Mouse (Mus musculus) adrenal gland, adult 2 months (tissue): ENCODE measurements around the gene Tfb2m. TPM values are rescaled to one million over a fixed set of nuclear protein-coding genes. Genes with fewer than 3 reads are reported as not detected.

Experiments
- DNase-seq: peaks from one replicate; pipeline ENCODE4 v3.0.0; 2021
- polyA plus RNA-seq: library from polyadenylated mRNA; depleted of rRNA; stranded (reverse); fragments of >200 nt; gene quantifications from 2 replicates; pipeline ENCODE4 v1.2.3, GENCODE M21; 2012
- total RNA-seq, 2 experiments: library from RNA; stranded (reverse); gene quantifications; 2 replicates each; pipeline ENCODE4 v1.2.3; 2021

Tfb2m gene
- total and polyA plus RNA-seq, 3 experiments: 6.0 to 59.7 (median 58.7) TPM

DNA sequence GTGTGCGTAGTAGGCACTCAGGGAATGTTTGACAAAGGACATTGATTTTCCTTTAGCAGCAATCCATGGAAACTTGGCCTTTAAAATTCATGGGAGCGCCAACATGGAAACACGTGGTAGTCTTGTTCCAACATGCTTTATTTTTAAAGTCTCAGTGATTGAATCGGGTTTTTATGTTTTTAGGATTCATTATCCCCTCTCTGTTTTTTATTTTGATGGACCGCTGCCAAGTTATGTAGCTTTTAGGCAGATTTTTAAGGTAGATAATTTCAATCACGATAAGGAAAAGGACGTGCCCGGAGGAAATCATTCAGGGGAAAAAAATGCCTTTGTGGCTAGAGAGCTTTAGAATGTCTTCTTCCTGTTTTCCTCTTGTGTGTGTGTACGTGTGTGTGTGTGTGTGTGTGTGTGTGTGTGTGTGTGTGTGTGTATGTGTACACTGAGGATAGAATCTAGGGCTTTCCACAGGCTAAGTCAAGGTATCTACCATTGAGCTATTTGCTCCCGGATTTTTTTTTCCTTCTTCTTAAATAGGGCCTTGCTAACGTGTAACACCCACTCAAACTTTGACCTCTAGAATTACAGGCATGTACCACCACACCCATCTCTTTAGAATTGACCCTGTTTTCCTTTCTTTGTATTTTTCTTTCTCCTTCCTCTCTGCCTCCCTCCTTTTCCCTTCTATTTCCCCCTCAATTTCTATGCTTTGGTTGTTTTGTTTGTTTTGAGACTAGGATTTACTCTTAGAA, 13.6 kb upstream of the Tfb2m start:
- no peak for DNase-seq

DNA sequence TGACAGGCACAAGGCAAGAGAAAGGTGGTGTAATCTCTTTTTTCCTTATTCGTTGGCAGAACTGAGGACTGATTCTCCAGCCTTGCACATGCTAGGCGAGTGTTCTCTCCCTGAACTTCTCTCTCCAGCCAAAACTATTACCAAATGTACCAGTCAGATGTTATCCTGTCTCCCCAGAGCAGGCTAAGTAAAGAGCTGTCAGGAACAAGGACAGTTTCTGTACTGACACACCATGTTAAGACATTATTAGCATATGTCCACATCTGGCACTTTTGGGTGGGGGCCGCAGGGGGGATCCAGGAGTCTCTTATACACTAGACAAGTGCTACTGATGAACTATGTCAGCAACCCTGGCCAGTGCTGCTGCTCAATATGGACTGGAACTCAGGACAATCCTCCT, 10.9 kb upstream of the Tfb2m start:
- DNase-seq: no peak

DNA sequence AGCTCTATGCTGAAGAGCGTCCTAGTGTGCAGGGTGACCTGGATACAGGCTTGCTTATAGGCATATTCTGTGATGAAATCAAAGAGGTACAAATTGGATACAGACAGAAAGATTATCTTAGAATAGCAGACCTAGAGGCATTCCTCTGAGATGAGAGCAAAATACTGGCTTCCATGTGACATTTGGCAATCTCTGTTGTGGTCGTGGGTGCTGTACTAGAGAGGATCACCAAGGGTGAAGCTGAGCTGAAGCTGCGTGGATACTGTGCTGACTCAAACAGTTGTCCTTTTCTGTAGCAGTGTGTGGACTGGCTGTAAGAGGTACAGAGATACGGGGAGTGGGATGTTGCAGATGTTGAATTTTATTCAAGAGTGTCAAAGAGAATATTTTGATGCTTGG, 7.9 kb upstream of the Tfb2m start:
- DNase-seq: no peak

DNA sequence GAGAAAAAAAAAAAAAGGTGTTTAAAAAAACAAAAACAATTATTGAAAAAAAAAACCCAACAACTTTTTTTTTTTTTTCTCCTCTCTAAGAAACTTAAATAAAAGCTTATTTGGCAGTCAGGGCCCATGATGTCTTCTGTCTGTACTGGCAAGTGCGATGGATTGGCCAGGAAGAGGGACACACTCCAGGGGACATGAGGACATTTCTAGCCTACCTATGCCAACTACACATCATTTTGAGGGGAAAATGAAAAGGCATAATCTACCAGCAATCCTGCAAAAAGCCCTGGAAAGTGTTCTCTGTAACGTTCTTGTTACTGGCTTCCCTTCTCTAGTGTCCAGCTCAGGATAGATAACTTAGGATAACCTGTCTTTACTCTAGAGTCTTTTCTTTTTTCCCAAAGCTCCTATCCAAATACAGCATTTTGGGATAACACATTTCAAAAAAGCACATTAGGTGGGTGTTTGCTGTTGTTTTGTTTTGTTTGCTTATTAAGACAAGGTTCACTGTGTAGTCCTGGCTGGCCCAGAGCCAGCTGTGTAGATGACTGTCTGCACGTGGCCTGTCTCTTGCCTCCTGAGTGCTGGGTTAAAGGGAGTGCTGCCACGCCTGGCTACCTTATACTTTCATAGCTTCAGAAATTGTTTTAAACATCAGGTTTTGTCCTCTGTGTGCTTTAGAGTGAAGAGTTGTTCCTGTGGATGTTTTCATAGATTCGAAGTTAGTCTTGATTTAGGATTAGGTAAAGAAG, 7.3 kb upstream of the Tfb2m start:
- DNase-seq: no peak

DNA sequence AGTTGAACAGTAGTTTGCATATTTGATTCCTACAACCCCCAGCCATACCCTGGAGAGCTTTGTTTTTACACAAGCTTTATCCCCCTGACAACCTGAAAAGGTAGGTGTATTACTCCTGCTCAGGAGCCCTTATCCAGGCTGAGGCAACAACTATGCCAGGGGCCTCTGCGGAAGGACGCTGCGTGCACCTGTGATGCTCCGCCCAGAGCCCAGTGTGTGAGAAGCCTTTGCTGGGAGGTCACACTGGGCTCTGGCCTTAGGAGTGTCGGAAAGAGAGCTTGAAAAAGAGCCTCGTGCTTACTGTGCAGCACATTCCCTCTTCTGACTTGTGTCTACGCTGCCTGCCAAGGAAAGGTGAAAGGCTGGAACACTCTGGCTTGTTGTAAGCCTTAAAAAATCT, 6.7 kb upstream of the Tfb2m start:
- DNase-seq: no peak

DNA sequence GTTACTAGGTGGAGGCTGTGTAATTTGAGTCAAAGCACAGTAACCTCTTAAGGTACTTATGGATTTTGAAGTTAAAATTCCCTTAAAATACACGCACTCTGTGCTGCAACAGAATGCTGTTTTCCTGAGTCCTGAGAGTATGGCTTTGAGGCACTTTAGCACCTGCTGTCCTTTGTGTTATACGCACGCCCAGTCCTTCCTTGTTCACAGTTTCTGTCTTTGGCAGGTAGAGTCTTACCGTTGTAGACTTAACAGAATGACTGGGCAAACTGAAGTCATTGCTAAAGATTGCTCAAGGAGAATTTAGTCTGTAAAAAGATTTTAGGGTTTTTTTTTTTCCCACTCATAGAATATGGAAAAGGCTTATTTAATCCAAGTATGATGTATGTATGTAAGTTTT, 5.9 kb upstream of the Tfb2m start:
- no peak for DNase-seq

DNA sequence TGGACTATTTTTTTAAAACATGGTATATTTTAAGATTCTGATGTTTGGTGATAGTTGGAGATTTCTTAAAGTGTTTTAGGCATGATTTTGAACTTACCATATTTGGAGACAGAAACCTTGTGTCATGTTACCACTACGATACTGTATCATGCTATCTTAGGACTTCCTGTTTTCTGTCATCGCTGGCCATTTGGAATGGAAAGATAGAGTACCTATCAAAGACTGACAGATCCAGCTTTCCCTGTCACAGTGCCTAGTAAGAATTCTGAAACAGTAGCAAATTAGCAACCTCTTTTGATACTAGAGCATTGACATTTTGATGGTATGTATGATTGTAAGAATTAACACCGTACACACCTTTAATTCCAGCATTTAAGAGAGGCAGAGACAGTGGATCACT, 5.3 kb upstream of the Tfb2m start:
- DNase-seq: no peak

DNA sequence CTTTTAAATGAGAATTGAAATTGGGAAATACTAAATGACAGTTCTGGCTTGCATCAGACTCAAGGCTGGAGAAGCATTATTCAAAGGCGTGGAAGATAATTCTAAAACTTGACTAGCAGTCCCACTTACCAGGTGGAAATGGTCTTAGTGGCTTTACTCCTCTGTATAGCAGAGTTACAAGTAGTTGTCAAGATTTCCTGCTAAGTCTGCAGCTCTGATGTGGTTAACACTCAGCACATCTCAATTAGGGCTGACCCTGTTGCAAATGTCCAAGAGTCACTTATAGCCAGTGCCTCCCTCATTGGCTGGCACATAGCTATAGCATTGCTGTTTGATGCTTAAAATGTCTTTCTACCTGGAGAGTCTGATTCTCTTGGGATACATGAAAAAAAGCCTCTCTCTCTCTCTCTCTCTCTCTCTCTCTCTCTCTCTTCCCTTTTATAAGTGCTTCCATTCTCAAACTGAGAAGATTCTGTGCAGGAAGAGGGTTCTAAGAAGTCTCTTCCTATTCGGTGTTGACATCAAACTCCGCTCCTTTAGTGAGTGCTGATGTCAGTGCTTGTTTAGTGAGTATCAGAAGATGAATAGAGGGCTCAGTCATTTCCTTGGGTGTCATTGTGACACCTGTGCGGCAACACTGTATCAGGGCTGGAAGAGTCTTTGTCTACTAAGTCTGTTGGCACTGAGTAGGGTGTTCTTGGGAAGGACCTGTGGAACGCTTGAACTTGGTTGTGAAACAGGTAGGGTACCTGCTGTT, 3.1 kb upstream of the Tfb2m start:
- no peak for DNase-seq

DNA sequence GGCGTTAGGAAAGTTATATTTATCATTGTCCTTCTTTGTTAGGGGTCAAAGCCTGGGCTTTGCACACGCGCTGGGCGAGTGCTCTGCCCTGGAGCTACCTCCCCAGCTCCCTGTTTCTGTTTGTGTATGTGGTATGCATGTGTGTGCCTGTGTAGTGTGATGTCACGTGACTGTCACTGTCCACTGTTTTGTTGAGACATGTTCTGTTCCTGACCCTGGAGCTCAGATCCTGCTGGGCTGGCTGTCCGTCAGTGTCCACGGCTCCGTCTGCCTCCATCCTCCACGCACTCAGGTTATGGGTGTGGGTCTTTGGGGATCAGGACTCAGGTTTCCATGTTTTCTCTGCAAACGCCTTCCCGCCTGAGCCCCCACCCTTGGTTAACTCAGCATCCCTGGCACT, 2.2 kb upstream of the Tfb2m start:
- no peak for DNase-seq

DNA sequence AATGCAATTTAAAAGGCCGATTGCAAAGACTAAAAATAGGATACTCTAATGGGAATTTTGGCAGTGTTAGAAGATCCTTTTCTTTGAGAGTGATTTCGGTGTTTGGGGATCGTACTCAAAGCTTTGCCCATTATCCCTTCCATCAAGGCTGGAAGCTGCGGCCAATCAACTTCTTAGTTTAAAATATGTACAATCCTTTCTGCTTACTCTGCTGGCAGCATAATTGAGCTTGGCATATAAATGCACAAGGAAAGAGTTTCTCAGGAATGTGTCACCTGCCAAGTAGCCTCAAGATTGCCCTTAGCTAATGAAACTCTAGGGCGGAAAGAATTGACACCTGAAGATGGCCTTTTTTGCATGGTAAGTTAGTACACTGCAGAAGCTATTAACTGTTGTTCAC, 1.1 kb upstream of the Tfb2m start:
- no peak for DNase-seq

DNA sequence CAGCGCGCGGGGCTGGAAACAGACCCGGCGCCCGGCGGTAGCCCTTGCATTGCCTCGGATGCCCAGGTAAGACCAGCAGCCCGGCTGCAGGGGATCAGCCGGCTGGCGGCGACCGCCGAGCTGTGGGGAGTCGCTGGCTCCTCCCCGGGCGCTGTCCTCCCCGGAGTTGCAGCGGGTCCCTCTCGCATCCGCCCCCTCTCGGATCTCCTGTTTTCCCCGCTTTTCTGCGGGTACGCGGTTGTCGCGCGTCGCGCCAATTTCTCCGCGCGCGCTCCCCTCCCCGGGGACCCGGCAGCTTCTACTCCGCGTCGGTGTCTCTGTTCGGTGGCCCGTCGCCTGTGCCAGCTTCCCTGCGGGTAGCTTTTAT, 467 bp upstream of the Tfb2m start:
- no peak for DNase-seq

DNA sequence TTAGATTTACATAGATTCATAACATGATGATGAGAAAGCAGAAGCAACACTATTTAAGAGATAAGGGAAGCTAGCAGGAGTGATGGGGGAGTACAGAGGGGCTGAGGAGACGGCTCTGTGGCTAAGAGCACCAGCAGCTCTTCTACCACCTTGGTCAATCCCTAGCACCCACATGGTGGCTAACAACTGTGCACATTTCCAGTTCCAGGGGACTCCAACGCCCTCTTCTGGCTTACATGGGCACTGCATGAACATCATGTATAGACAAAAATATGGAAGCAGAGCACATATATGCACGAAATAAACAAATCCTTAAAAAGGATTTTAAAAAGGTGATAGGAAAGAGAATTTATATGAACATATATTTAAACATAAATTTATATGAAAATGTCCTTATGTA, 4.6 kb downstream of the Tfb2m start:
- no peak for DNase-seq

DNA sequence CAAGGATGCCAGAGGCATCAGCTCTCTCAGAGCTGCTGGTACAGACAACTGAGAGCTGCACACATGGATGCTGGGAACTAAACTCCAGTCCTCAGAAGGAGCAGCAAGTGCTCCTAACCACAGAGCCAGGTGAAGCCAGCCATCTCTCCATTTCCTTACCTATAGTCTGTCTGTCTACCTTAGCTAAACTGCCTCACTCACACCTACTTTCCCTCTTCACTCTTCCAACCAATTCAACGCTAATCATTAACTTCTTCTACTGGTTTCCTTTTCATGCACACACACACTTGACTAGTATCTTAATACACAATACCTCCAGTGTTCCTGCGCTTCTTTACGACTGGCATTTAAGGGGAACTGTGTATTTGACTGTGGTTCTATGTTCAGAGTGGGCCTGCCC, 6.2 kb downstream of the Tfb2m start:
- no peak for DNase-seq

DNA sequence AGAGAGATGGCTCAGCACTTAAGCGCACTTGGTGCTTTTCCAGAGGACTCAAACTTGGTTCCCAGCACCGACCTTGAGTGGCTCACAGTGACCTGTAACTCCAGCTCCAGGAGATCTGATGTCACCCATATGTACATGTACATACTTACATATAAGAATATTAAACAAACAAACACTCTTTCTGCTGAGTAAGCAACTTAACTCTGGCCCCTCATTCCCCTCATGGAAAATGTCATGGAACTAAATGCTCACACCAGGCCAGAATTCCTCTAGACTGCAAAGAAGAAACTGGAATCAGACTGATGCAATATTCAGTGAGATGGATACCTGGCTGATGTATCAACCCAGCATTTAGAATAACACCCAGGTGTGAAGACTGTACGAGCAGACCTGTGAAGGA, 7.0 kb downstream of the Tfb2m start:
- no peak for DNase-seq

DNA sequence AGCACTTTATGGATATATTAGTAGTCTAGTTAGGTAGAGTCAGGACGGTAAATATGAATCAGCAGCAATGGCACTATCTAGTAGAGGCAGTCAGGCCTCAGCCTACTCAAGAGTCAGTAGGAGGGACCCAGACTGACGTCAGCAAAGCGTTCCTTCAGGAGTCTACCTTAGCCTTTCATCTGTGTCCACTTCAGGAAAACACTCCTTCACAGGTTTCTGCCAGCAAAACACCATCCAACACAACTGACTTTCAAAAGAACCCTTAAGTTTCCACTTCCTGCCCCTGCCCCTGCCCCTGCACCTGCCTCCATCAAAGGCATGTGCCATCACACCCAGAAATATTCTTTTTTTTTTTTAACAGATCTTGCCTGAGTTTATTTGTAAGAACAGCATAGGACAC, 26.2 kb downstream of the Tfb2m start:
- DNase-seq: no peak

DNA sequence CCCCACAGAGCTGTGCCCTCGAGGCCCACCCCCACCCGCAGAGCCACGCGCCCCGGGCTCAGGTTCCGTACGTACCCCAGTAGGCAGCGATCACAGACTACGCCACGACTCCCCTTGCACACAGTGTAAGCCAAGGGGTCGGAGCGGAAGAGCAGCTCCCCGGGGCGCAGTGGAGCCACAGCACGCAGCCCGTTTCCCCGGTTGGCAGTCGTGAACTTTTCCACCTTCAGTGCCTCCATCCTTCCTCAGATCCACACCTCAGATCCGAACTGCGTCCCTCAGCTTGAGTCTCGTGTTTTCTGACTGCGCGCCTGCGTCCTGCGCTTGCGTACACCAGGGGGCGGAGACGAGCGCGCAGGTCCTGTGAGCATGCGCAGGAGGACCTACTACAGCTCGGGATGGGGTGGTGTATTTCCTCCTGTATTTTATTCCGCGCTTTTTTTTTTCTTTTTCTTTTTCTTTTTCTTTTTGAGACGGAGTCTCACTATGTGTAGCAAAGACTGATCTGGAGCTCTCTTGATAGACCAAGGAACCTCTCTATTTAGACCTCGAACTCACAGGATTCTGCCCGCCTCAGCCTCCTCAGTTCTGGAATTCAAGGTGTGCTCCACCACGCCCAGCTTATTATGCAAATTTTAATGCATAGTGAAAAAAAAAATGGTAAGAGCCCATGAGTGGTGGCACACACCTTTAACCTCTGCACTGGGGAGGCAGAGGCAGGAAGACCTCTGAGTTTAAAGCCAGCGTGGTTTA, 28.2 kb downstream of the Tfb2m start, which contains the start of gene Smyd3:
Smyd3 (minus strand) TSS at position 329 of the 753 bp plus-strand sequence.
- DNase-seq: peak; percentile 89

DNA sequence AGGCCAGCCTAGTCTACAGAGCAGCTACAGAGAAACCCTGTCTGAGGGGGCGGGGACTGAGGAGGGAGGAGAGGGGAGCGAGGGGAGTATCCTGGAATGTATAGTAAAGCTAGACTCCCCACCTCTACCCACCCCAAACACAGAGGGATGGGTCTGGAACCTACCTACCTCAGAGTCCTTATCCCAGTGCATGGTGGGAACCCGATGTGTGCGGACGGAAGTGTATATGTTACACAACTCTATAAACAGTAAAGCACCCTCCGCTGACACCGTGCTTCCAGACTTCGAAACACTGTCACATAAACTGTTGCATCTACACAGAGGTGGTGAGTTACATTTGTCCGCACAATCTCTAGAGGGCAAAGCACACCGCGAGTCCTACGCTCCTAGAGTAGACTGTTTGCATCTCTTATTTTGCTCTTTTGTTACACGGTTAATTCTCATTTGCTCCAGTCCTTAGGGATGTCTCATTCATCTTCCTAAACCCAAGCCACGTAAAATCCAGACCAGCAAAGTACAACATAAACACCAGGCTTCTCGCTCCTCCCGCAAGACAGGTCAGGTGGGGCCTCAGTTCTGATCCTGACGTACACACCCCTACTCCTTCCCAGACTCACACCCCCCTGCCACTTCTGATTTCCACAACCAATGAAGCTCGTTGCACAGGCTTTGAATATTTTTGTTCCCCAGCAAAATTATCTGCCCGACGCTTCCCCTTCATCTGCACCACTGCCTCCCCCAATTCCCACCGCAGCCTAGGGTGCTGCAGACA, 28.9 kb downstream of the Tfb2m start:
- DNase-seq: peak; percentile 21

DNA sequence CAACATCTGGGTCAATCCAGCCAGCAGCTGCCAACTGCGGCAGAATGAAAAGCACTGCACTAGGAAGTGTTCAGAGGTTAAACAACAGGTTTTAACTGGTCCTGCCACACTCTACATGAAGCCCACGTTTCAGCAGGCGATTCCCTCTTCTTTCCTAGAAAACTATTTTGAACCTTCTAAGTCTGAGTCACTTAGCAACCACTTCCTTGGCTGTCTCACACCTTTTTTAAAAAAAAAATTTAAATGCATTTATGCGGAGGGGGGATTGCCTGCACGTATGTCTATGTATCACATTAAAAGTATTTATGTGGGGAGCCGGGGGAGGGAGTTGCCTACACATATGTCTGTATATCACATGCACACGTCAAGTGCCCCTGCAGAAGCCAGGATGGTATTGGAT, 34.2 kb downstream of the Tfb2m start:
- no peak for DNase-seq

DNA sequence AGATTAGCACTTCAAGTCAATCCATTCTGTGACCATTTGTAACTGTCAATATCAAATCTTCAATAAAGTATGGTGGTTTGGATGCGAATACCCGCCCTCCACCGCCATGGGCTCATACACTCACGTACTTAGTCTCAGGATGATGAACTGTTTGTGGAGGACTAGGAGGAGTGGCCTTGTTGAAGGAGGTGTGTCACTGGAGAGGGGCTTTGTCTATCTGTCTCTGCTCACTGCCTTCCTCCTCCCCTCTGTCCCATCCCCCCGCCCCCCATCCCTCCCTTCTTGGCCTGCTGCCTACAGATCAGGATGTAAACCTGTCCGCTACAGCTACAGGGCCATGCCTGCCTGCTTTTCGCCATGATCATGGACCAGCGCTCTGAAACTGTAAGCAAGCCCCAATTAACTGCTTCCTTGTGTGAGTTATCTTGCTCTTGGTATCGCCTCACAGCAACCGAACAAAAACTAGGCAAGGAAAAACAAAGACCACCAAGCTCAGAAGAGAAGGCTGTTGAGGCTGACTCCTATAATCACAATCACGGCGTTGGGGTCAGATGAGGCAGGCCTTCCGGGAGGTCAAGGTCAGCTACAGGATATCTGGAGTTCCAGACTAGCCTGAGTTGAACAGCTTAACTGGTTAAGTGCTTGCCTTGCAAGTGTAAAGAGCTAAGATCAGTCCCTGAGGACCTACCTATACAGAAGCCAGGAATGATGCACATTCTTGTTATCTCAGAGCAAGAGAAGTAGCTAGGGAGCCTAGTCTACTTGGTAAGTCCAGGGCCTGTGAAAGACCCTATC, 35.3 kb downstream of the Tfb2m start:
- DNase-seq: no peak

DNA sequence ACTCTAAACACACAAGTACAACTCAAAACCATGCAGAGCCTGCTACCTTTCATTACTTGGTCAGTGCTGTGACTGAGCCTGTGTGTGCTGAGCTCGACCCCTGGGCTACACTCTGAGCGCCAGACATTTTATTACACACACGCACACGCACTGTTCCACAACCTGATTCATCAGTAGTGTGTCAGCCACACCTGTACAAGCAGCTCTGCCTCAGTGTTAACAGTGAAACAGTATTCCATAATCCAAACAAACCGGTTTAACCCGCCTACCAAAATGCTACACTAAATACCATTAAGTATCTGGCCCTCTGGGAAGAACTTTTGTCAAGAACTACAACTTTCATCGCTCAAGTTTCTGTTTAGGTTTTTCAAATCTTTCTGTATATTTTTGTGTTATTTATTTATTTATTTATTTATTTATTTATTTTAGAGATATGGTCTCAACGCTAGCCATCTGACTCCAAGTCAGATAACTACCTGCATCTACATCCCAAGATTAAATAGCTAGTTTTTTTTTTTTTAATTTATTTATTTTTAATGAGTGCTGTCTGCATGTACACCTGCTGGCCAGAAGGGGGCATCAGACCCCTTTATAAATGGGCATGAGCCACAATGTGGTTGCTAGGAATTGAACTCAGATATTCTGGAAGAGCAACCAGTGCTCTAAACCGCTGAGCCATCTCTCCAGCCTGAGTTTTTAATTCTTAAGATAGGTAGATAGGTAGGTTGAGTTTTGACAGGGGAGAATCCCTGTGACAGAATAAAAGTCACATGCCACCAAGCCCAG, 39.3 kb downstream of the Tfb2m start:
- peak; percentile 10 for DNase-seq
